Mouse (Mus musculus) hindbrain, embryonic 14.5 days (tissue): ENCODE results near the gene Pfn4. TPM values are rescaled to one million over a fixed set of nuclear protein-coding genes. Genes with fewer than 3 reads are reported as not detected.
A peak's percentile ranks its signal among the peaks of the same experiment; 100 is the strongest.

Experiments used
- ATAC-seq: fragments of 200-750 bp; cut with Nextera tagmentation; 2 replicates; pipeline ENCODE4 v1.8.0; 2017; ENCODE audit warnings: moderate number of reproducible peaks, mild to moderate bottlenecking, moderate TSS enrichment, moderate library complexity; ENCODE audit not compliant: low FRiP score
- DNase-seq: peaks from one replicate; pipeline ENCODE4 v3.0.0-alpha.2; 2015; ENCODE audit warnings: low spot score
- H3K27ac ChIP-seq: fragments of 300-500 bp; sonication (generic); 2 replicates; pipeline ENCODE4 v1.5.1; 2014; ENCODE audit warnings: mild to moderate bottlenecking, moderate library complexity
- H3K27me3 ChIP-seq: fragments of 300-500 bp; sonication (generic); 2 replicates; pipeline ENCODE4 v1.6.1; 2014; ENCODE audit warnings: mild to moderate bottlenecking, low read length, mixed read lengths; ENCODE audit not compliant: control insufficient read depth, insufficient read depth
- H3K36me3 ChIP-seq: fragments of 300-500 bp; sonication (generic); replicated peaks from 2 replicates; pipeline ENCODE4 v1.6.1; 2014; ENCODE audit not compliant: control insufficient read depth, insufficient read depth
- H3K4me1 ChIP-seq: fragments of 300-500 bp; sonication (generic); replicated peaks from 2 replicates; pipeline ENCODE4 v1.6.1; 2014; ENCODE audit warnings: antibody characterized with exemption, low read length, mixed read lengths; ENCODE audit not compliant: control insufficient read depth, insufficient read depth
- H3K4me2 ChIP-seq: fragments of 300-500 bp; sonication (generic); replicated peaks from 2 replicates; pipeline ENCODE4 v1.6.1; 2014; ENCODE audit warnings: mild to moderate bottlenecking, moderate library complexity
- H3K4me3 ChIP-seq: fragments of 300-500 bp; sonication (generic); replicated peaks from 2 replicates; pipeline ENCODE4 v1.5.1; 2014; ENCODE audit warnings: mild to moderate bottlenecking, low read length
- H3K9ac ChIP-seq: fragments of 300-500 bp; sonication (generic); 2 replicates; pipeline ENCODE4 v1.6.1; 2014
- H3K9me3 ChIP-seq: fragments of 300-500 bp; sonication (generic); 2 replicates; pipeline ENCODE4 v1.6.1; 2016; ENCODE audit warnings: low read length; ENCODE audit not compliant: control insufficient read depth
- WGBS: fragments of 180-500 bp; shearing (Covaris S2); extraction: QIAGEN DNeasy Blood & Tissue Kit; methylation state at CpG from one replicate; pipeline ENCODE4 v1.1.7; 2014; 5-methylcytosine and 5-hydroxymethylcytosine counted together
- polyA plus RNA-seq: library from polyadenylated mRNA; unstranded; fragments of >200 nt; fragmentation: Nextera tagmentation; extraction: Ambion mirVana; gene quantifications from 2 replicates; pipeline ENCODE4 v1.2.1, GENCODE M21; 2014

Gene Pfn4
- polyA plus RNA-seq, 1 experiment from 2014 or later = 15.3 TPM

GRCm38 (mm10) chr12:4816680-4817360, 48.0 kb downstream of the Pfn4 start:
- Histone ChIP-seq H3K27me3 (no peaks in the 10 kb centered on the region), H3K36me3 (peaks cover 19% of the 10 kb centered on the region), H3K4me2 (peak overlapping the region; percentile 73), H3K4me1 (peaks cover 18% of the 10 kb centered on the region), H3K27ac (peak overlapping the region; percentile 81), H3K9ac (peak overlapping the region; percentile 66), H3K9me3 (no peaks in the 10 kb centered on the region), H3K4me3 (peak overlapping the region; percentile 67)
- DNase-seq (no peak), ATAC-seq (peak; percentile 82)
- 10% methylated on average over 24 of the region's 24 CpGs for WGBS

GRCm38 (mm10) chr12:4817361-4818101, 48.7 kb downstream of the Pfn4 start, which contains the start of gene Sf3b6:
Gene Sf3b6, plus strand, starts transcription at chr12:4817544.
- peak within 1 kb of the TSS; percentile 67 for H3K4me3 ChIP-seq
- H3K27me3 ChIP-seq = no peaks in the 10 kb centered on the region
- H3K9ac ChIP-seq = peak within 1 kb of the TSS; percentile 66
- ATAC-seq (peak; percentile 98), DNase-seq (peak; percentile 98)
- H3K36me3 ChIP-seq = peaks cover 26% of the 10 kb centered on the region
- peak within 1 kb of the TSS; percentile 73 for H3K4me2 ChIP-seq
- H3K27ac ChIP-seq = peak within 1 kb of the TSS; percentile 81
- under 1% methylated on average over 49 of the region's 49 CpGs for WGBS
- H3K4me1 ChIP-seq = peaks cover 18% of the 10 kb centered on the region
- no peaks in the 10 kb centered on the region for H3K9me3 ChIP-seq

GRCm38 (mm10) chr12:4827256-4827655, 58.4 kb downstream of the Pfn4 start:
- ATAC-seq (no peak), DNase-seq (no peak)
- Histone ChIP-seq H3K4me2 (no peak overlapping the region), H3K27ac (no peak overlapping the region), H3K9ac (no peak overlapping the region), H3K4me1 (no peaks in the 10 kb centered on the region), H3K36me3 (peaks cover 68% of the 10 kb centered on the region), H3K27me3 (no peaks in the 10 kb centered on the region), H3K9me3 (no peaks in the 10 kb centered on the region), H3K4me3 (no peak overlapping the region)
- 84% methylated on average over 3 of the region's 3 CpGs for WGBS

Other genes with a start within 250 kb of the Pfn4 start
- 26.3 and 27.5 TPM in 2 replicates for gene Itsn2, start 176.4 kb upstream of the Pfn4 start, polyA plus RNA-seq
- gene Gm3625, start 176.1 kb upstream of the Pfn4 start, polyA plus RNA-seq = not detected in 2 replicates
- 0.68 and 1.1 TPM in 2 replicates for gene Fam228a, start 30.6 kb upstream of the Pfn4 start, polyA plus RNA-seq
- 3.2 and 8.5 TPM in 2 replicates for gene Fam228b, start 245 bp downstream of the Pfn4 start, polyA plus RNA-seq
- gene Sf3b6, start 48.5 kb downstream of the Pfn4 start, polyA plus RNA-seq = 269 and 286 TPM in 2 replicates
- 50.6 and 58.5 TPM in 2 replicates for gene Fkbp1b, start 72.6 kb downstream of the Pfn4 start, polyA plus RNA-seq
- 10.4 and 11.1 TPM in 2 replicates for gene Wdcp, start 74.3 kb downstream of the Pfn4 start, polyA plus RNA-seq
- 2.0 and 2.3 TPM in 2 replicates for gene Mfsd2b, start 105.3 kb downstream of the Pfn4 start, polyA plus RNA-seq
- 42.9 and 44.6 TPM in 2 replicates for gene Ubxn2a, start 138.7 kb downstream of the Pfn4 start, polyA plus RNA-seq
- 15.9 and 18.5 TPM in 2 replicates for gene Atad2b, start 148.3 kb downstream of the Pfn4 start, polyA plus RNA-seq